Mouse (Mus musculus) forebrain, embryonic 11.5 days (tissue): ENCODE results near the gene Tmem132c. TPM values are rescaled to one million over a fixed set of nuclear protein-coding genes. Genes with fewer than 3 reads are reported as not detected.

Experiments
- ATAC-seq: fragments of 200-750 bp; cut with Nextera tagmentation; replicated peaks from 2 replicates; pipeline ENCODE4 v1.8.0; 2017; ENCODE audit warnings: moderate TSS enrichment; ENCODE audit not compliant: low FRiP score
- DNase-seq: peaks from one replicate; pipeline ENCODE4 v3.0.0-alpha.2; 2017; ENCODE audit warnings: low spot score
- H3K27ac ChIP-seq: fragments of 300-500 bp; sonication (generic); 2 replicates; pipeline ENCODE4 v1.5.1; 2014; ENCODE audit warnings: low read depth, low read length
- H3K27me3 ChIP-seq: fragments of 300-500 bp; sonication (generic); 2 replicates; pipeline ENCODE4 v1.6.1; 2014; ENCODE audit warnings: mild to moderate bottlenecking, low read length, mixed read lengths; ENCODE audit not compliant: control insufficient read depth, insufficient read depth
- H3K36me3 ChIP-seq: fragments of 300-500 bp; sonication (generic); 2 replicates; pipeline ENCODE4 v1.6.1; 2014; ENCODE audit warnings: mild to moderate bottlenecking, low read length, moderate library complexity, mixed read lengths; ENCODE audit not compliant: control insufficient read depth, insufficient read depth
- H3K4me1 ChIP-seq: fragments of 300-500 bp; sonication (generic); replicated peaks from 2 replicates; pipeline ENCODE4 v1.6.1; 2014; ENCODE audit warnings: low read length, mixed read lengths; ENCODE audit not compliant: control insufficient read depth, insufficient read depth
- H3K4me2 ChIP-seq: fragments of 300-500 bp; sonication (generic); 2 replicates; pipeline ENCODE4 v1.6.1; 2014; ENCODE audit warnings: low read depth, mild to moderate bottlenecking, low read length, moderate library complexity, mixed read lengths; ENCODE audit not compliant: severe bottlenecking
- H3K4me3 ChIP-seq: fragments of 300-500 bp; sonication (generic); 2 replicates; pipeline ENCODE4 v1.5.1; 2014; ENCODE audit warnings: low read depth, low read length
- H3K9ac ChIP-seq: fragments of 300-500 bp; sonication (generic); 2 replicates; pipeline ENCODE4 v1.6.1; 2014; ENCODE audit warnings: low read length
- H3K9me3 ChIP-seq: fragments of 300-500 bp; sonication (generic); 2 replicates; pipeline ENCODE4 v1.6.1; 2016; ENCODE audit warnings: low read length, mixed read lengths; ENCODE audit not compliant: control insufficient read depth
- WGBS: fragments of 180-500 bp; shearing (Covaris S2); extraction: QIAGEN DNeasy Blood & Tissue Kit; methylation state at CpG from one replicate; pipeline ENCODE4 v1.1.7; 2014; 5-methylcytosine and 5-hydroxymethylcytosine counted together
- polyA plus RNA-seq: library from polyadenylated mRNA; unstranded; fragments of >200 nt; fragmentation: Nextera tagmentation; extraction: Ambion mirVana; gene quantifications from 2 replicates; pipeline ENCODE4 v1.2.1, GENCODE M21; 2014

Tmem132c gene
- polyA plus RNA-seq, 1 experiment from 2014 or later, result 26.1 TPM

- WGBS, result 84% methylated on average over 2 of the region's 2 CpGs
- Histone ChIP-seq H3K27ac (no peak overlapping the region), H3K27me3 (no peaks in the 10 kb centered on the region), H3K36me3 (no peaks in the 10 kb centered on the region), H3K4me2 (no peak overlapping the region), H3K4me3 (no peak overlapping the region), H3K9ac (no peak overlapping the region), H3K9me3 (no peaks in the 10 kb centered on the region), H3K4me1 (no peaks in the 10 kb centered on the region)
- DNase-seq (no peak), ATAC-seq (no peak)
These were observed 295.9 kb downstream of the Tmem132c start for GRCm38 (mm10) chr5:127537508-127537907.

- DNase-seq, result no peak
- 91% methylated on average over 5 of the region's 5 CpGs for WGBS
These were observed 305.0 kb downstream of the Tmem132c start for GRCm38 (mm10) chr5:127546585-127546991.

GRCm38 (mm10) chr5:127548136-127548535 is 306.5 kb downstream of the Tmem132c start:
- no peaks in the 10 kb centered on the region for H3K4me1 ChIP-seq
- no peak overlapping the region for H3K27ac ChIP-seq
- DNase-seq (no peak), ATAC-seq (no peak)
- H3K36me3 ChIP-seq, result no peaks in the 10 kb centered on the region
- no peaks in the 10 kb centered on the region for H3K27me3 ChIP-seq
- H3K4me3 ChIP-seq, result no peak overlapping the region
- H3K9ac ChIP-seq, result no peak overlapping the region
- 75% methylated on average over 2 of the region's 2 CpGs for WGBS
- no peaks in the 10 kb centered on the region for H3K9me3 ChIP-seq
- H3K4me2 ChIP-seq, result no peak overlapping the region

More at GRCm38 (mm10) chr5:127546585-127546991, 305.0 kb downstream of the Tmem132c start:
- no peaks in the 10 kb centered on the region for H3K36me3 ChIP-seq
- no peak overlapping the region for H3K4me3 ChIP-seq
- H3K9me3 ChIP-seq, result no peaks in the 10 kb centered on the region
- no peak overlapping the region for H3K27ac ChIP-seq
- no peaks in the 10 kb centered on the region for H3K4me1 ChIP-seq
- no peaks in the 10 kb centered on the region for H3K27me3 ChIP-seq
- ATAC-seq, result no peak
- no peak overlapping the region for H3K4me2 ChIP-seq
- no peak overlapping the region for H3K9ac ChIP-seq

GRCm38 (mm10) chr5:127561086-127561485 is 319.5 kb downstream of the Tmem132c start:
- no peak overlapping the region for H3K9ac ChIP-seq
- whole genome bisulfite sequencing, result 83% methylated on average over 3 of the region's 3 CpGs
- H3K4me3 ChIP-seq, result no peak overlapping the region
- H3K9me3 ChIP-seq, result no peaks in the 10 kb centered on the region
- no peaks in the 10 kb centered on the region for H3K27me3 ChIP-seq
- ATAC-seq (no peak), DNase-seq (no peak)
- no peaks in the 10 kb centered on the region for H3K4me1 ChIP-seq
- no peak overlapping the region for H3K27ac ChIP-seq
- H3K4me2 ChIP-seq, result no peak overlapping the region
- H3K36me3 ChIP-seq, result peaks cover 2% of the 10 kb centered on the region; the same call in 1 of the 2 replicates

GRCm38 (mm10) chr5:127567165-127567741 is 325.6 kb downstream of the Tmem132c start:
- peaks cover 6% of the 10 kb centered on the region; the same call in 1 of the 2 replicates for H3K4me1 ChIP-seq
- no peaks in the 10 kb centered on the region for H3K9me3 ChIP-seq
- H3K36me3 ChIP-seq, result peaks cover 2% of the 10 kb centered on the region; the same call in 1 of the 2 replicates
- no peak overlapping the region for H3K4me3 ChIP-seq
- peak; percentile 66 for ATAC-seq
- 42% methylated on average over 6 of the region's 6 CpGs for WGBS
- no peak for DNase-seq
- no peak overlapping the region for H3K9ac ChIP-seq
- peak overlapping the region; percentile 37; the same call in 1 of the 2 replicates for H3K27ac ChIP-seq
- H3K27me3 ChIP-seq, result no peaks in the 10 kb centered on the region
- H3K4me2 ChIP-seq, result no peak overlapping the region

- Histone ChIP-seq H3K9ac (no peak overlapping the region), H3K4me1 (no peaks in the 10 kb centered on the region), H3K4me3 (no peak overlapping the region), H3K9me3 (no peaks in the 10 kb centered on the region), H3K27me3 (no peaks in the 10 kb centered on the region), H3K36me3 (no peaks in the 10 kb centered on the region), H3K27ac (no peak overlapping the region), H3K4me2 (no peak overlapping the region)
- DNase-seq, result peak; percentile 54
- ATAC-seq, result no peak
- 59% methylated on average over 8 of the region's 8 CpGs for WGBS
These were observed 335.8 kb downstream of the Tmem132c start for GRCm38 (mm10) chr5:127577419-127577818.

GRCm38 (mm10) chr5:127583658-127584057 is 342.1 kb downstream of the Tmem132c start:
- H3K4me3 ChIP-seq, result no peak overlapping the region
- ATAC-seq (no peak), DNase-seq (no peak)
- 86% methylated on average over 8 of the region's 8 CpGs for WGBS
- no peaks in the 10 kb centered on the region for H3K27me3 ChIP-seq
- H3K36me3 ChIP-seq, result no peaks in the 10 kb centered on the region
- H3K9ac ChIP-seq, result no peak overlapping the region
- H3K27ac ChIP-seq, result no peak overlapping the region
- H3K4me1 ChIP-seq, result no peaks in the 10 kb centered on the region
- H3K4me2 ChIP-seq, result no peak overlapping the region
- H3K9me3 ChIP-seq, result no peaks in the 10 kb centered on the region

- 75% methylated on average over 6 of the region's 6 CpGs for WGBS
- H3K27ac ChIP-seq, result no peak overlapping the region
- no peak overlapping the region for H3K4me2 ChIP-seq
- H3K4me1 ChIP-seq, result no peaks in the 10 kb centered on the region
- H3K9me3 ChIP-seq, result no peaks in the 10 kb centered on the region
- DNase-seq (no peak), ATAC-seq (no peak)
- H3K27me3 ChIP-seq, result no peaks in the 10 kb centered on the region
- H3K4me3 ChIP-seq, result no peak overlapping the region
- no peak overlapping the region for H3K9ac ChIP-seq
- no peaks in the 10 kb centered on the region; the same call in 1 of the 2 replicates for H3K36me3 ChIP-seq
These were observed 346.2 kb downstream of the Tmem132c start for GRCm38 (mm10) chr5:127587854-127588253.

- 74% methylated on average over 5 of the region's 5 CpGs for WGBS
These were observed 350.8 kb downstream of the Tmem132c start for GRCm38 (mm10) chr5:127592406-127592805.

More at GRCm38 (mm10) chr5:127592406-127592805, 350.8 kb downstream of the Tmem132c start:
- Histone ChIP-seq H3K36me3 (peaks cover 7% of the 10 kb centered on the region; the same call in 1 of the 2 replicates), H3K9me3 (no peaks in the 10 kb centered on the region), H3K27ac (no peak overlapping the region), H3K4me1 (no peaks in the 10 kb centered on the region), H3K27me3 (no peaks in the 10 kb centered on the region), H3K4me2 (no peak overlapping the region), H3K4me3 (no peak overlapping the region), H3K9ac (no peak overlapping the region)
- ATAC-seq (no peak), DNase-seq (no peak)
